Mouse (Mus musculus) hindbrain, postnatal 0 days (tissue): ENCODE measurements around the gene Klhdc7a. TPM values are rescaled to one million over a fixed set of nuclear protein-coding genes. Genes with fewer than 3 reads are reported as not detected.

ENCODE experiments used
- ATAC-seq: fragments of 200-750 bp; cut with Nextera tagmentation; 2 replicates; pipeline ENCODE4 v1.8.0; 2017; ENCODE audit warnings: mild to moderate bottlenecking, moderate TSS enrichment, moderate library complexity
- DNase-seq: peaks from one replicate; pipeline ENCODE4 v3.0.0-alpha.2; 2015; ENCODE audit warnings: low spot score
- H3K27ac ChIP-seq: fragments of 300-500 bp; sonication (generic); 2 replicates; pipeline ENCODE4 v1.5.1; 2014; ENCODE audit warnings: mild to moderate bottlenecking
- H3K27me3 ChIP-seq: fragments of 300-500 bp; sonication (generic); 2 replicates; pipeline ENCODE4 v1.6.1; 2014; ENCODE audit warnings: low read length, mixed read lengths; ENCODE audit not compliant: insufficient read depth
- H3K36me3 ChIP-seq: fragments of 300-500 bp; sonication (generic); 2 replicates; pipeline ENCODE4 v1.6.1; 2014; ENCODE audit warnings: low read length, mixed read lengths; ENCODE audit not compliant: insufficient read depth
- H3K4me1 ChIP-seq: fragments of 300-500 bp; sonication (generic); 2 replicates; pipeline ENCODE4 v1.6.1; 2014; ENCODE audit warnings: antibody characterized with exemption, low read length, mixed read lengths; ENCODE audit not compliant: insufficient read depth
- H3K4me2 ChIP-seq: fragments of 300-500 bp; sonication (generic); 2 replicates; pipeline ENCODE4 v1.6.1; 2014; ENCODE audit warnings: low read depth, mild to moderate bottlenecking, low read length, moderate library complexity, mixed read lengths
- H3K4me3 ChIP-seq: fragments of 300-500 bp; sonication (generic); 2 replicates; pipeline ENCODE4 v1.5.1; 2014; ENCODE audit warnings: low read length
- H3K9ac ChIP-seq: fragments of 300-500 bp; sonication (generic); replicated peaks from 2 replicates; pipeline ENCODE4 v1.6.1; 2014; ENCODE audit warnings: mild to moderate bottlenecking, low read length, moderate library complexity, mixed read lengths
- H3K9me3 ChIP-seq: fragments of 300-500 bp; sonication (generic); 2 replicates; pipeline ENCODE4 v1.6.1; 2016; ENCODE audit warnings: low read length, mixed read lengths
- CTCF ChIP-seq: IDR thresholded peaks from 2 replicates; pipeline ENCODE4 v1.5.1; 2016; ENCODE audit warnings: antibody characterized with exemption, control low read depth, low read depth
- WGBS: fragments of 180-500 bp; shearing (Covaris S2); extraction: QIAGEN DNeasy Blood & Tissue Kit; methylation state at CpG from one replicate; pipeline ENCODE4 v1.1.7; 2014; 5-methylcytosine and 5-hydroxymethylcytosine counted together
- polyA plus RNA-seq: library from polyadenylated mRNA; unstranded; fragments of >200 nt; fragmentation: Nextera tagmentation; extraction: Ambion mirVana; gene quantifications from 2 replicates; pipeline ENCODE4 v1.2.1, GENCODE M21; 2015
- total RNA-seq: library from RNA; depleted of rRNA; stranded (reverse); fragments of >200 nt; gene quantifications from 2 replicates; pipeline ENCODE4 v1.2.3, GENCODE M21; 2014

Klhdc7a gene
- total and polyA plus RNA-seq, 2 experiments from 2014 or later = 0.58 to 1.6 TPM

DNA sequence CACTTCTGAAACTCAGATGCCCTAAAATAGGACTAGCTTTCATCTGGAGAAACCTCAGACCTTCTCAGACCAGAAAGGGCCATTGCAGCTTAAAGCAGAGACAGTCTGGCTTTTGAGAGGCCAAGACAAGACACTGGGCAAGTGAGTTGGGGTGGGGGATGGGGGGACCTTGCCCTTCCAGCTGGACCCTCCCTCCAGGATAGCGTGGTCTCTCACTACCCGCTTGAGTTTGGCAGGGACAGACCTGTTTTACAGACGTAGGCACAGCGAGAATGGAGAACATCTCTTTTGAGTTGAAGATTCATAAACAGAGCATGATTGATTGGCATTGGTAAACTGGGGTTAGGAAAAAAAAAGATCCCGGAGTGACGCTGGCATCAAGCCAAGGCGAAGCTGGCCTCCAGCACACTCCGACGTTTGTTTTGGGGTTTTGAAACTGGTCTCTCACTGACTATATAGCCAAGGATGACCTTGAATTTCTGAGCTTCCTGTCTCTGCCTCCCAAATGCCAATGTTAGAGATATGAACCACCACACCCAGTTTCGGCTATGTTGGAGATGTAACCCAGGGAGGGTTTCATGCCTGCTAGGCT is 7.0 kb downstream of the Klhdc7a start:
- TF ChIP-seq CTCF = no peak
- H3K36me3 ChIP-seq = no peaks in the 10 kb centered on the region
- peaks cover 9% of the 10 kb centered on the region; the same call in 1 of the 2 replicates for H3K4me1 ChIP-seq
- H3K9ac ChIP-seq = no peak overlapping the region
- DNase-seq (no peak), ATAC-seq (no peak)
- H3K4me3 ChIP-seq = no peak overlapping the region
- no peaks in the 10 kb centered on the region for H3K27me3 ChIP-seq
- H3K9me3 ChIP-seq = no peaks in the 10 kb centered on the region
- H3K27ac ChIP-seq = 0 out of 2 replicates have a peak overlapping the region, but pooled peaks have one; percentile 26
- 58% methylated on average over 10 of the region's 10 CpGs for WGBS
- H3K4me2 ChIP-seq = no peak overlapping the region

DNA sequence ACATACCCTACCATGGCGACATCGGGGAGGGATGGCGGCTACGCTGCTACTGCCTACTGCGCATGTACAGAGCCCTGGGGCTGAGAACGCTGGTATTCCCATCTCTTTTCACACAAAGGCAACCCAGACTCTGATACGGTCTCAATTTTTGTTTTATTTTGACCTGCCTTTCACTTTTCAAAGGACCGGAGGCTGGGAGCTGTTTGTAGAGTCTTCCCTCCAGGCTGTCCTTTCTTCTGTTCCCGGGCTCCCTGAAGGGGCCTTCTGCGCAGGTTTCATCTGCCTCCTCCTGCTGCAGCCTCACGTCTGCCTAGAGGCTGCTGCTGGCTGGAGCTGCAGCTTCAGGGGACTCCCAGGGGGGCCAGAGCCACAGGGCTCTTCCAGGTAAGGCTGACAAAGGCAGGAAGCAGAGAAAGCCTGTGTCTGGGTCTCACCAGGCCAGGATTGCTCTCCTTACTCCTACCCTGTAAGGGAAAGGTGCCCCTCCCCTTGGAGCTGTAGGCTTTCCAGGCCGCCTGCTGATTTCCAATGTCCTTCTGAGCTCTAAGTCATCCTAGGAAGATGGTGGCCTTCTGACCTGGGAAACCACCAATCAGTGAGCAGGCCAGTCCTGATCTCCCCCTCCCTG is 7.6 kb downstream of the Klhdc7a start:
- Histone ChIP-seq H3K27me3 (no peaks in the 10 kb centered on the region), H3K4me3 (no peak overlapping the region), H3K4me1 (peaks cover 9% of the 10 kb centered on the region; the same call in 1 of the 2 replicates), H3K9ac (no peak overlapping the region), H3K27ac (0 out of 2 replicates have a peak overlapping the region, but pooled peaks have one; percentile 26), H3K4me2 (no peak overlapping the region), H3K9me3 (no peaks in the 10 kb centered on the region), H3K36me3 (no peaks in the 10 kb centered on the region)
- DNase-seq (peak; percentile 35), ATAC-seq (no peak)
- TF ChIP-seq CTCF = no peak
- WGBS = 51% methylated on average over 12 of the region's 12 CpGs

DNA sequence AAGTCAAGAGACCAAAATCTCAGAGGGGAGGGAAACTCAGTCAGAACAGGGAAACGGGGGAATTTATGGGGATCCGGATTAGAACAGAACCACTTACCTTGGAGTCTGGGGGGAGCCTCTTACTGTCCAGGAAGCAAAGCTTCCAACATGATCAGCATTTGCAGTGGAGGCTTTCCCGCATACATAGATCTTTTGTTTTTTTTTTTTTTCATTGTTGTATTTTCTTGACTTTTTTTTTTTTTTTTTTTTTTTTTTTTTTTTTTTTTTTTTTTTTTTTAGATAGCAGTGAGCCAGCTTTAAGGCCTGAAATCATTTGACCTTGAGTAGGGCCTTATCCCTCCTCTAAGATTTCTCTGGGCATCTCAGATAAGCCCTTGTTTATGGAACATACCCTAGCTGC is 8.6 kb downstream of the Klhdc7a start:
- Histone ChIP-seq H3K27me3 (no peaks in the 10 kb centered on the region), H3K27ac (no peak overlapping the region), H3K9me3 (no peaks in the 10 kb centered on the region), H3K4me2 (no peak overlapping the region), H3K36me3 (no peaks in the 10 kb centered on the region), H3K9ac (no peak overlapping the region), H3K4me1 (peaks cover 9% of the 10 kb centered on the region; the same call in 1 of the 2 replicates), H3K4me3 (no peak overlapping the region)
- ATAC-seq (no peak), DNase-seq (no peak)
- 93% methylated on average over 3 of the region's 3 CpGs for WGBS
- TF ChIP-seq CTCF = no peak

DNA sequence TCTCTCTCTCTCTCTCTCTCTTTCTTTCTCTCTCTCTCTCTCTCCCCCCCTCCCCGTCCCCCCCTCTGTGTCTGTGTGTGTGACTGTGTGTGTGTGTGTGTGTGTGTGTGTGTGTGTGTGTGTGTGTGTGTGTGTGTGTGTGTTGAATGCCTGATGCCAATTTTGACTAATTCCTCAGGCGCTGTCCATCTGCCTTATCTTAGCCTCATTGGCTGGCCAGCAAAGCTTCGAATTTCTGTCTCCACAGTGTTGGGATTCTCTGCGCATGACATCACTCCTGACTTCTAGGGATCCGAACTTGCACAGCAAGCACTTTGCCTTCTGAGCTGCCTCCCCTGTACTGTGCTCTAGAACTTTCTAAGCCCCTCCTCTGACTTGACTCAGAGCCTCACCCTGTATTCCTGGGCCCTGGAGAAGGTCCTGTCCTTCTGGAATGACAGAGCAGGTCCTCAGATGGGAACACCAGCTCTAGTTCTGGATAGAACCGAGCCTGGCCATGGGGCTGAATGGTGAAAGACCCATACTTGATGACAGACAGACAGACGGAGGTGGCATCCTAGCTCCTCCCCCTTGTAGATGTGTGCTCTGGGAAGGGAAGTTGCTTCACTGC is 16.8 kb downstream of the Klhdc7a start:
- DNase-seq (peak; percentile 40), ATAC-seq (peak; percentile 39)
- Histone ChIP-seq H3K27ac (no peak overlapping the region), H3K4me1 (peaks cover 7% of the 10 kb centered on the region), H3K9ac (no peak overlapping the region), H3K4me2 (no peak overlapping the region), H3K27me3 (no peaks in the 10 kb centered on the region), H3K36me3 (no peaks in the 10 kb centered on the region), H3K4me3 (no peak overlapping the region), H3K9me3 (no peaks in the 10 kb centered on the region)
- TF ChIP-seq CTCF = no peak
- 66% methylated on average over 6 of the region's 7 CpGs for whole genome bisulfite sequencing

DNA sequence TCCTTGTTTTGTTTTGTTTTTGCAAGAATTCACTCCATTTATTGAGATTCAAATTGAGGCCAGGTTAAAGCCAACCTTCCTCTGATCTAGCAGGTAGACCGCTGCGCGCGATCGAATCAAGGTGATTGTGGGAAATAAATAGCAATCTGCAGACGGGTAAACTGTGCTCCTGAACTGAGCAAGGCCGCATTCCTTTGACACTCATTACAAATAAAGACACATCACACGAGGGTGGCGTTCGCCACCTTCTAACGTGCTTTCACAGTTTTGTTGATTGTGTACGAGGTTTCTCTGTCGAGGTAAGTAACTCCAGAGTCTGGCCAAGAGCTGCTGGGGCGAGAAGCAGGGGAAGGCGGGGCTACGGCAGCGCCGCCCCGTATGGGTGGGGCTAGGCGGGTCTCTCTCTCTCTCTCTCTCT is 17.4 kb downstream of the Klhdc7a start:
- Histone ChIP-seq H3K27ac (0 out of 2 replicates have a peak overlapping the region, but pooled peaks have one; percentile 4), H3K36me3 (no peaks in the 10 kb centered on the region), H3K4me2 (peak overlapping the region; percentile 30), H3K27me3 (no peaks in the 10 kb centered on the region), H3K9ac (no peak overlapping the region), H3K9me3 (no peaks in the 10 kb centered on the region), H3K4me3 (no peak overlapping the region), H3K4me1 (peaks cover 7% of the 10 kb centered on the region)
- WGBS = 2% methylated on average over 20 of the region's 20 CpGs
- TF ChIP-seq CTCF = no peak
- DNase-seq (peak; percentile 67), ATAC-seq (0 out of 2 replicates have a peak, but pooled peaks have one; percentile 58)

DNA sequence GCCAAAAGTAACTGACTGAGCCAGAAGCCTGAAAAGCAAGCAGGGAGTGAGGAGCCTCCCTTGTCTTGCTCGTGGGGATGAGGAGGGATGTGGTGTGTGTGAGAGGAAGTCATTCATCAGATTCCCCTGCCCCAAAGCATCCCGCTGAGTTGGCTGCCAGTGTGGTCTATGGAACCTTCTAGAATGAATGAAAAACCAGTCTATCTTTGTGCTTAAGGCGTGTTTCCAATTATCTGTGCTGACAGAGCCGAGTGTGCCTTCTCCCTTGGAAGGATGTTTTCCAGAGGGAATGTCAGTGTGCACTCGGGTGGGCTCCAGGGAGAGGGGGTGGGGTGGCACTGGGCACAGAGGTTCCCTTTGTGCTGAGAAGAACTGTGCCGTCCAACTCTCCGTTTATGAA is 19.2 kb downstream of the Klhdc7a start:
- H3K4me2 ChIP-seq = no peak overlapping the region
- no peak for TF ChIP-seq CTCF
- H3K4me3 ChIP-seq = no peak overlapping the region
- ATAC-seq (peak; percentile 91), DNase-seq (peak; percentile 78)
- H3K9ac ChIP-seq = no peak overlapping the region
- no peaks in the 10 kb centered on the region for H3K27me3 ChIP-seq
- peaks cover 7% of the 10 kb centered on the region for H3K4me1 ChIP-seq
- no peaks in the 10 kb centered on the region for H3K36me3 ChIP-seq
- no peaks in the 10 kb centered on the region for H3K9me3 ChIP-seq
- H3K27ac ChIP-seq = peak overlapping the region; percentile 22; the same call in 1 of the 2 replicates
- 4% methylated on average over 7 of the region's 7 CpGs for WGBS

DNA sequence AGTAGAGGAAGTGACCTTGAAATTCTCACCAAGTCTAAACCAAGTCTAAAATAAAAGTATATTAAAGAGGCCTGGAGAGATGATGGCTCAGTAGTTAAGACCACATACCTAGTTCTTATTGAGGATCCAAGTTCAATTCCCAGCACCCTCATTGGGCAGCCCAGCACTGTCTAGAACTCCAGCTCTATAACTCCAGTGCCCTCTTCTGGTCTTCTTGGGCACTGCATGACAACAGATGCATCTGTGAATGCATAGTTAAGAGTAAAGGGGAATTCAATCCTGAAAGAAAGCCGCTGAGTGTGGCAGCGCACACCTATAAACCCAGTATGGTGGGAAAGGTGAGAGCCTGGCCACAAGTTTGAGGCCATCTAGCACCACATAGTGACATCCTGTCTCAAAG is 20.5 kb downstream of the Klhdc7a start:
- Histone ChIP-seq H3K9ac (no peak overlapping the region), H3K27ac (no peak overlapping the region), H3K27me3 (no peaks in the 10 kb centered on the region), H3K4me2 (no peak overlapping the region), H3K4me3 (no peak overlapping the region), H3K4me1 (peaks cover 7% of the 10 kb centered on the region), H3K36me3 (no peaks in the 10 kb centered on the region), H3K9me3 (no peaks in the 10 kb centered on the region)
- DNase-seq = no peak
- ATAC-seq = no peak
- WGBS = 90% methylated on average over 2 of the region's 2 CpGs
- peak; percentile 46 for TF ChIP-seq CTCF
